Mouse (Mus musculus): ENCODE results near the gene Itpr2. TPM values are rescaled to one million over a fixed set of nuclear protein-coding genes. Genes with fewer than 3 reads are reported as not detected.

The Itpr2 gene
- polyA plus RNA-seq, 1 experiment from 2014 or later, result 6.3 TPM

- no peak for ATAC-seq
- no peak overlapping the region for H3K4me3 ChIP-seq (ENCODE audit: low read depth, low read length)
- no peak overlapping the region for H3K9ac ChIP-seq (ENCODE audit: low read depth, low read length)
- no peak overlapping the region for H3K4me2 ChIP-seq (replicated peaks; ENCODE audit: low read depth)
- WGBS, result 73% methylated on average over 5 of the region's 5 CpGs
- H3K27me3 ChIP-seq (replicated peaks; ENCODE audit: control insufficient read depth, insufficient read depth, low read length), result no peaks in the 10 kb centered on the region
- no peak overlapping the region for H3K27ac ChIP-seq (ENCODE audit: low read depth, low read length)
- peaks cover 4% of the 10 kb centered on the region; the same call in 1 of the 2 replicates for H3K9me3 ChIP-seq (ENCODE audit: control insufficient read depth)
- TF ChIP-seq CTCF (IDR thresholded peaks at IDR 0.05; ENCODE audit: low read depth), result no peak
- no peaks in the 10 kb centered on the region for H3K4me1 ChIP-seq (replicated peaks; ENCODE audit: control insufficient read depth, insufficient read depth, low read length)
- 0 out of 2 replicates have a peak, but pooled peaks cover 4% of the 10 kb centered on the region for H3K36me3 ChIP-seq (ENCODE audit: control insufficient read depth, insufficient read depth)
Observed at GRCm38 (mm10) chr6:146243068-146243467, 259.0 kb downstream of the Itpr2 start.

GRCm38 (mm10) chr6:146241336-146241735 is 260.7 kb downstream of the Itpr2 start:
- whole genome bisulfite sequencing, result 88% methylated on average over 3 of the region's 3 CpGs
- H3K9ac ChIP-seq (ENCODE audit: low read depth, low read length), result no peak overlapping the region
- TF ChIP-seq CTCF (IDR thresholded peaks at IDR 0.05; ENCODE audit: low read depth), result no peak
- 0 out of 2 replicates have a peak, but pooled peaks cover 5% of the 10 kb centered on the region for H3K36me3 ChIP-seq (ENCODE audit: control insufficient read depth, insufficient read depth)
- no peaks in the 10 kb centered on the region for H3K27me3 ChIP-seq (replicated peaks; ENCODE audit: control insufficient read depth, insufficient read depth, low read length)
- H3K4me2 ChIP-seq (replicated peaks; ENCODE audit: low read depth), result no peak overlapping the region
- H3K4me1 ChIP-seq (replicated peaks; ENCODE audit: control insufficient read depth, insufficient read depth, low read length), result no peaks in the 10 kb centered on the region
- ATAC-seq, result no peak
- H3K27ac ChIP-seq (ENCODE audit: low read depth, low read length), result no peak overlapping the region
- no peak overlapping the region for H3K4me3 ChIP-seq (ENCODE audit: low read depth, low read length)
- peaks cover 4% of the 10 kb centered on the region; the same call in 1 of the 2 replicates for H3K9me3 ChIP-seq (ENCODE audit: control insufficient read depth)

GRCm38 (mm10) chr6:146235165-146235564 is 266.9 kb downstream of the Itpr2 start:
- Histone ChIP-seq H3K4me3 (ENCODE audit: low read depth, low read length) (no peak overlapping the region), H3K27me3 (replicated peaks; ENCODE audit: control insufficient read depth, insufficient read depth, low read length) (no peaks in the 10 kb centered on the region), H3K4me1 (replicated peaks; ENCODE audit: control insufficient read depth, insufficient read depth, low read length) (no peaks in the 10 kb centered on the region), H3K9me3 (ENCODE audit: control insufficient read depth) (no peaks in the 10 kb centered on the region), H3K9ac (ENCODE audit: low read depth, low read length) (no peak overlapping the region), H3K36me3 (ENCODE audit: control insufficient read depth, insufficient read depth) (0 out of 2 replicates have a peak, but pooled peaks cover 5% of the 10 kb centered on the region), H3K4me2 (replicated peaks; ENCODE audit: low read depth) (no peak overlapping the region), H3K27ac (ENCODE audit: low read depth, low read length) (no peak overlapping the region)
- no peak for TF ChIP-seq CTCF (IDR thresholded peaks at IDR 0.05; ENCODE audit: low read depth)
- no peak for ATAC-seq
- WGBS, result 60% methylated on average over 3 of the region's 3 CpGs

- H3K27me3 ChIP-seq (replicated peaks; ENCODE audit: control insufficient read depth, insufficient read depth, low read length), result no peaks in the 10 kb centered on the region
- H3K4me3 ChIP-seq (ENCODE audit: low read depth, low read length), result no peak overlapping the region
- no peak for TF ChIP-seq CTCF (IDR thresholded peaks at IDR 0.05; ENCODE audit: low read depth)
- H3K4me1 ChIP-seq (replicated peaks; ENCODE audit: control insufficient read depth, insufficient read depth, low read length), result no peaks in the 10 kb centered on the region
- H3K9ac ChIP-seq (ENCODE audit: low read depth, low read length), result no peak overlapping the region
- WGBS, result 98% methylated on average over 1 of the region's 1 CpGs
- no peak for ATAC-seq
- H3K4me2 ChIP-seq (replicated peaks; ENCODE audit: low read depth), result no peak overlapping the region
- no peak overlapping the region for H3K27ac ChIP-seq (ENCODE audit: low read depth, low read length)
- H3K36me3 ChIP-seq (ENCODE audit: control insufficient read depth, insufficient read depth), result 0 out of 2 replicates have a peak, but pooled peaks cover 5% of the 10 kb centered on the region
- no peaks in the 10 kb centered on the region for H3K9me3 ChIP-seq (ENCODE audit: control insufficient read depth)
Observed at GRCm38 (mm10) chr6:146234417-146234816, 267.6 kb downstream of the Itpr2 start.

- H3K4me2 ChIP-seq (replicated peaks; ENCODE audit: low read depth), result no peak overlapping the region
- no peaks in the 10 kb centered on the region for H3K36me3 ChIP-seq (ENCODE audit: control insufficient read depth, insufficient read depth)
- H3K27ac ChIP-seq (ENCODE audit: low read depth, low read length), result no peak overlapping the region
- no peak for ATAC-seq
- H3K27me3 ChIP-seq (replicated peaks; ENCODE audit: control insufficient read depth, insufficient read depth, low read length), result no peaks in the 10 kb centered on the region
- H3K4me3 ChIP-seq (ENCODE audit: low read depth, low read length), result no peak overlapping the region
- TF ChIP-seq CTCF (IDR thresholded peaks at IDR 0.05; ENCODE audit: low read depth), result no peak
- no peaks in the 10 kb centered on the region for H3K9me3 ChIP-seq (ENCODE audit: control insufficient read depth)
- no peak overlapping the region for H3K9ac ChIP-seq (ENCODE audit: low read depth, low read length)
- WGBS, result 91% methylated on average over 6 of the region's 6 CpGs
- H3K4me1 ChIP-seq (replicated peaks; ENCODE audit: control insufficient read depth, insufficient read depth, low read length), result no peaks in the 10 kb centered on the region
Observed at GRCm38 (mm10) chr6:146230903-146231302, 271.1 kb downstream of the Itpr2 start.

- no peak overlapping the region for H3K27ac ChIP-seq (ENCODE audit: low read depth, low read length)
Observed at GRCm38 (mm10) chr6:146230373-146230788, 271.6 kb downstream of the Itpr2 start.

GRCm38 (mm10) chr6:146229967-146230366 is 272.1 kb downstream of the Itpr2 start:
- WGBS, result 81% methylated on average over 2 of the region's 2 CpGs
- TF ChIP-seq CTCF (IDR thresholded peaks at IDR 0.05; ENCODE audit: low read depth), result no peak
- H3K4me1 ChIP-seq (replicated peaks; ENCODE audit: control insufficient read depth, insufficient read depth, low read length), result no peaks in the 10 kb centered on the region

More at GRCm38 (mm10) chr6:146230373-146230788, 271.6 kb downstream of the Itpr2 start:
- no peaks in the 10 kb centered on the region for H3K27me3 ChIP-seq (replicated peaks; ENCODE audit: control insufficient read depth, insufficient read depth, low read length)
- no peak overlapping the region for H3K4me3 ChIP-seq (ENCODE audit: low read depth, low read length)
- no peaks in the 10 kb centered on the region for H3K4me1 ChIP-seq (replicated peaks; ENCODE audit: control insufficient read depth, insufficient read depth, low read length)
- 62% methylated on average over 9 of the region's 9 CpGs for WGBS
- ATAC-seq, result no peak
- no peaks in the 10 kb centered on the region for H3K9me3 ChIP-seq (ENCODE audit: control insufficient read depth)
- H3K9ac ChIP-seq (ENCODE audit: low read depth, low read length), result no peak overlapping the region
- H3K4me2 ChIP-seq (replicated peaks; ENCODE audit: low read depth), result no peak overlapping the region
- no peaks in the 10 kb centered on the region for H3K36me3 ChIP-seq (ENCODE audit: control insufficient read depth, insufficient read depth)
- TF ChIP-seq CTCF (IDR thresholded peaks at IDR 0.05; ENCODE audit: low read depth), result no peak

More at GRCm38 (mm10) chr6:146229967-146230366, 272.1 kb downstream of the Itpr2 start:
- Histone ChIP-seq H3K27ac (ENCODE audit: low read depth, low read length) (no peak overlapping the region), H3K27me3 (replicated peaks; ENCODE audit: control insufficient read depth, insufficient read depth, low read length) (no peaks in the 10 kb centered on the region), H3K4me3 (ENCODE audit: low read depth, low read length) (no peak overlapping the region), H3K36me3 (ENCODE audit: control insufficient read depth, insufficient read depth) (no peaks in the 10 kb centered on the region), H3K4me2 (replicated peaks; ENCODE audit: low read depth) (no peak overlapping the region), H3K9me3 (ENCODE audit: control insufficient read depth) (no peaks in the 10 kb centered on the region), H3K9ac (ENCODE audit: low read depth, low read length) (no peak overlapping the region)
- ATAC-seq, result no peak

Measured in intestine, postnatal 0 days (tissue).